Mouse (Mus musculus) megakaryocyte progenitor cell, adult 5-6 weeks (primary cell): ENCODE data around the gene Cplane1. TPM values are rescaled to one million over a fixed set of nuclear protein-coding genes. Genes with fewer than 3 reads are reported as not detected.
"Not testable (repeated sequence)": the region's sequence is repeated elsewhere in the genome, so short reads cannot be mapped to it uniquely, and the experiment has no call there.

Experiments
- ATAC-seq: replicated peaks from 2 replicates; pipeline ENCODE4 v1.8.0; 2016; ENCODE audit warnings: mild to moderate bottlenecking, moderate TSS enrichment, inconsistent platforms; ENCODE audit not compliant: poor library complexity
- total RNA-seq, 2 experiments: library from RNA; stranded (forward) in 1 of 2; stranded (reverse) in 1 of 2; fragments of 157-497, 149-512 nt in 1 of 2; fragments of 200-1000 nt in 1 of 2; gene quantifications; 2 replicates each; pipeline versions ENCODE4 v1.2.3 to v1.2.4; 2015 to 2017

Cplane1 gene
- 3.2 and 3.5 TPM in 2 replicates for total RNA-seq (2015)
- total RNA-seq (2017), result 2.5 TPM in 2 replicates

DNA sequence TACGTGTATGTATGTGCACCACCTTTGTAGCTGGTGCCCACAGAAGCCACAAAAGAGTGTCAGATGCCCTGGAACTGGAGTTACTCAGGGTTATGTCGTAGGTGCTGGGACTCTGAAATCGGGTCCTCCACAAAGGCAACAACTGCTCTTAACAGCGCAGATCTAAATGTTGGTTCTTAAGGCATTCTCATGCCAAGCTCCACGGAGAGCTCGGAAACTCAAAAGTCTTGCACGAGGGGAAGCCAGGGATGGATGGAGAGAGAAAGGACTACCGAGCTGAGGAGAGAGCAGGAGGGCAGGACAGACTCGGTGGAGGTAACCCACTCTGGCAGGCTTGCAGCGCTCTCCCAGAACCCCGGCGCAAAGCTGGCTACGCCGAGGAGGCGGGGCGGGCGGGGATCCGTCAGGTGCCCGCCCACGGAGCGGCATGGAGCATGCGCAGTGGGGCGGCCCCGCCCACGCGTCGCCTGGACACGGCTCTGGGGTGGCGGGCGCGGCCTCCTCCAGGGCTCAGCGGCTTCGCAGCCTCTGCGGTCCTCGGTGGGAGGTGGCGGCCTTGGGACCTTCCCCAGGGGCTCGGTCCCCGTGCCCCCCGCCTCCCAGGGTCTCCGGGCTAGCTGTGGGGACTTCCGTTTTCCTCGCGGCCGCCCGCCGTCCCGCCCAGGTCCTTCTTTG is at the start of gene Cplane1:
Gene Cplane1 (plus strand): TSS at position 516 of the 675 bp plus-strand sequence.
- peak; percentile 93 for ATAC-seq

DNA sequence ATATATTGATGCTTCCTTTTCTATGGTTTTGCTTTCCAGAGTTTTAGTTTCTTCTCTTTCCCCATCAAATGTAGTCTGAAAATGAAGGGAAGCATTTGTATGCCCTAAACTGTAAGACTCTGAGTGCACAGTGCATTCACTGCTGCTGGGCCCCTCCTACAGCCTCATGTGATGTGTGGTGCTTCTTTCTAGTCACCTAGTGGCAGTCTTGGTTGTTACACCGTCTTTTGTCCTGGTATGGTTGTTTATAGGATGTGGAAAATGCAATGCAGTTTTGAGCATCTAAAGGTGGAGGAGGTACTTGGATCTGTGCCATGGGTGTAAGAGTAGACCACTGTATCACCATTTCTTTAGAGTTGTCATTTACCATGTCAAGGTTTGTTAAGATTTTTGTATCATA is 39.6 kb upstream of the Cplane1 start:
- ATAC-seq, result peak; percentile 69

DNA sequence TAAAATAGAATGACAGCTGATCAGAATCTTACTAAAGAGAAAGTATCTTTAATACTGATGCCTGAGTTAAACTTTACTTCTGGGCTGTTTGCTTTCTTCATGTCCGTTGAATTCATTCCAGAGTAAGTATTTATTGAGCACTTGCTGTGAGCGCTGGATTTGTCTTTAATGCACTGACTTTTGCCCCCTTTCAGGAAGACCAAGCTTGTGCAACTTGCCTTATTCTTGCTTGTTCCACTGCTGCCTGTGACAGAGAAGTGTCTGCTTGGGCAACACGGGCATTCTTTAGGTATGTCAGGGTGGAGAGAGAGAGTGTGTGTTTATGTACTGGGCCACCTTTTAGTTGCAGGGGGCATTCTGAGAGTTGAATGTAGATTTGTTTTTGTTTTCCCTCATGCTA is 37.6 kb upstream of the Cplane1 start:
- no peak for ATAC-seq

DNA sequence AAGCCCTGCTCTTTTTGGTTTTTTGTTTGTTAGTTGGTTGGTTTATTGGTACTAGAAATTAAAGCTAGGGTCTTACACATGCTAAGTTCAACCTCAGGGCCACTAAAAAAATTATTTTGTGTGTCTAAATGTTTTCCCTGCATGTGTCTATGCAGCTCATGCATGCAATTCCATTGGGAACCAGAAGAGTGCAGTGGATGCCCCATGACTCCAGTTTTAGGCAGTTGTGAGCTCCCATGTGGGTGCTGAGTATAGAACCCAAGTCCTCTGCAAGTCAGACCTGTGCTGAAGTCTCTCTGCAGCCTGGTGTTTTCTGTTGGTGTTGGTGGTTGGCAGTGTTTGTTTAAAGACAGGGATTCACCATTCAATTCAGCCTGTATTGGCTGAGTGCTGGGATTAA is 37.1 kb upstream of the Cplane1 start:
- 0 out of 2 replicates have a peak, but pooled peaks have one; percentile 48 for ATAC-seq

DNA sequence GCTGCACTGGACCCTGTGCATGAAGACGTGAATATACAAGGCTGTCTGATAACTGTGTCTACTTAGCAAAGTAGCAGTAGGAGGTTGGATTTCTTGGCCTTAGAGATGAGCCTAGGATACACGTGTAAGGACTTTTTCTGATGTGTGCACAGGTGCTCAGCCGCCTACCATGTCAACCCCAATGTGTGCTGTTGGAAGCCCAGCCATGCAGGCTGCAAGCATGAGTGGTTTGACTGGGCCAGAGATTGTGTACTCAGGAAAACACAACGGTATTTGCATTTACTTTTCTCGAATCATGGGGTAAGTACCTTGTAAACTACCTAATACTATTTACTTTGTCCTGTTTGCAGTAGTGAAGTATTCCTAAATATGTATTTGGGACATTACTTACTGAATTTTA is 33.3 kb upstream of the Cplane1 start:
- ATAC-seq, result no peak

DNA sequence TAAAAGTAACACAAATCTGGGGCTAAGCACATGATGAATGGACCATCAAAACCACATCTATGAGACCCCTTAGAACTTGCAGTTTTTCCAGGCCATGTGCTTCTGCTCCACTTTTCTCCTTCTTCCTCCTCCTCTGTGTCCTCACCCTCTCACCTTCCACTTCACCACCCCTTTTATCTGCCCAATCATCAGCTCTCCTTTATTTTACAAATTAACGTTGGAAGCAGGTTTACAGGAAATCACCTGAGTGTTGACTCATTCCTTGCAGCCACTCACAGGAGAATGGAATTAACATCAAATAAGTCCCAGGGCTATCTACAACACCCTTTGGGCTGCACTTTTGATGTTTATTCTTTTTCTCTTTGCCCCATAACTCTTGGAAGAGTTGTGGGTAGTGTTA is 7.1 kb upstream of the Cplane1 start:
- ATAC-seq, result no peak

DNA sequence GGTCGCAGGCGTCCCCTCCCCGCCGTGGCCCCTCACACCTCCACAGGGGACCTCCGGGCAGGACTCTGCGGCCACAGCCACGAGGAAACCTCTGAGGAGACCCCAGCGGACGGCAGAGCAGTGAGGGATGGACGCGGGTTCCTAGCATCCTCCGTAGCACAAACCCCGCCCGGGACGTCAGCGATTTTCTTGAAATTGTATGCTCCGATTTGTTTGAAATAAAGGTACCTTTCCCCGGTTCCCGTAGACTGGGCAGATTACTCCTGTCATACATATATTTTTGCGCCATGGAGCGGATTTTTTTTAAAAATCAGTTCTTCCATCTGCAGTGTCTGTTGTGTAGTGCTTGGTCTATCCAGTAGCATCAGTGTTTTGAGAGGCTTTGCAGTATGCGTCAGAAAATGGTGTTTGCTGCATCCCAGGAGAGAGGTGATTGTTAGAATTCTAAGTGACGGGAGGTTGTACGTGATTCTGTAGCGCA is 400 bp downstream of the Cplane1 start:
- 0 out of 2 replicates have a peak, but pooled peaks have one; percentile 25 for ATAC-seq

DNA sequence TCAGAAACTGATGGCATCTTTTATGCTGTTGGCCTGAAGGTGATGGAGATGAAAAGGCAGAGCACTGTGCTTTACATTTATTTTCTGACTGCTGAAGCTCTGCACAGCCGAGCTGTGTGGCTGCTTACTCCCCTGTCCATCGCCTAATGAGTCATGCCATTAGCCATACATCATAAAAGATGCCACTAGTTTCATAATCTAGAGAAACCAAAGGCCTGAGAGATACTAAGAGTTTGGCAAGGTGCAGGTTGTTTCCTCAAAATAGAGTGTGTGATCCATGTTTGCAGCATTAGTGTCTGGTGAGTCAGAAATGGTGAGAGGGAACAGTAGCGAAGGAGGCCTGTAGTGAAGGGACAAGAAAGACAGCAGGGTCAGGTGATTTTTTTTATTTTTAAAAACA is 20.7 kb downstream of the Cplane1 start:
- no peak for ATAC-seq

DNA sequence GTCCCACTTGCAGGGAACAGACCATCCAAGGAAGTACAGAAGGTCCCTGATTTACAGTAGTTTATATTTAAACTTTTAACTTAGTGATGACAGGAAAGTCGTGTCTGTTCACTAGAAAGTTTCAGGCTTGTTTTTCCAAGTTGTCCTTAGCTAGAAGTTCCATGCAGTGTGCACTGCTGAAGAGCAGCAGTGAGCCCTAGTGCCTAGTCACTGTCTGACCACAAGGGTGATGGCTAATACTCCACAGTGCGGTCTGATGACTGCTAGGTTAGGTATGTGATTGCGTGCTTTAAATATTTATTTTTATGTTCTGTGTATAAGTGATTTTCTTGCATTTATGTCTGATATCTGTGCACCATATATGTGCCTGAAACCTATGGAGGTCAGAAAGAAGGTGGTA is 21.5 kb downstream of the Cplane1 start:
- ATAC-seq, result no peak

DNA sequence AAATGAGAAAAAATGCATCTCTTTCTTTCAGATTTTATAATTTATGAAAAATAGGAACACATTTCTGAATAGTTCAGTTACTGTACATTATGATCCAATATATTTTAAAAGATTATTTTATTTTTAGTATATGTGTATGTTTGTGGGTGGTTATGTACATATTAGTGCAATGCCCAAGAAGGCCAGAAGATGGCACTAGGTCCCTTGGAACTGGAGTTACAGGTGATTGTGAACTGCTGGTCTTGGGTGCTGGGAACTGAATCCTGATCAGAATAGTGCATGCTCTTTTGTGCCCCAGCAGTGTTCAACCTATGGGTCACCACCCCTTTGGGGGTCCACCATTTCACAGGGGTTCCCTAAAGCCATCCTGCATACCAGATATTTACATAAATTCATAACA is 31.4 kb downstream of the Cplane1 start:
- ATAC-seq, result peak; percentile 37; the same call in 1 of the 2 replicates

DNA sequence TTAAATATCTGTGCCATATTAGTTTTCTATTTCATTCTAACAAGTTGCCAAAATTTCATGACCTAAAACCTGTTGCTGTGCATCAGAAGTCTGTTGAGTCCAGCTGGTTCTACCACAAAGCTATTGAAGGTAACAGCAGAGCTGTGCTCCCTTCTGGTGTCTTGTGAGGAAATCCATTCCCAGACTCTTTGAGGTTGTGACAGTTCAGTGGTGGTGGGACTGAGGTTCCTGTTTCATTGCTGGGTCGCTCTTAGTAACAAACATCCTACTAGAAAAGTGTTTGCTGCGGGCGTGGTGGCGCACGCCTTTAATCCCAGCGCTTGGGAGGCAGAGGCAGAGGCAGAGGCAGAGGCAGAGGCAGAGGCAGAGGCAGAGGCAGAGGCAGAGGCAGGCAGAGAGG is 39.5 kb downstream of the Cplane1 start:
- peak; percentile 91 for ATAC-seq

DNA sequence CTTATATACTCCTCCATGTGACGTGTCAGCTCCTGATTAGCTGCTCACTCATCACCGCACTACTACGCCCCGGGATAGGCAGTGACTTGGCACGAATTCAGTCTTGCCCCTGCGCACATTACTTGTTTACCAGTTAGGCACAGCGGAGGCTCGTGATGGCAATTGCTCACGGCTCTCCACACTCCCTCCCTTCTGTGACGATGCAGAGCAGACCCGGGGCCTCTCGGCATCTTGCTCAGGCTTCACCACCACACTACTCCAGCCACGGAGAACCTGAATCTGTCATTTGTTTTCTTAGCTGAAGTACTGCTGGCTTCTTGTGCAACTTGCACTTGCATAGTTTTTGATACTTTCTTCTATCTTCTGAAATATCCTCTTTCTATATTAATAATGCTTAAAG is 45.9 kb downstream of the Cplane1 start:
- no peak for ATAC-seq

DNA sequence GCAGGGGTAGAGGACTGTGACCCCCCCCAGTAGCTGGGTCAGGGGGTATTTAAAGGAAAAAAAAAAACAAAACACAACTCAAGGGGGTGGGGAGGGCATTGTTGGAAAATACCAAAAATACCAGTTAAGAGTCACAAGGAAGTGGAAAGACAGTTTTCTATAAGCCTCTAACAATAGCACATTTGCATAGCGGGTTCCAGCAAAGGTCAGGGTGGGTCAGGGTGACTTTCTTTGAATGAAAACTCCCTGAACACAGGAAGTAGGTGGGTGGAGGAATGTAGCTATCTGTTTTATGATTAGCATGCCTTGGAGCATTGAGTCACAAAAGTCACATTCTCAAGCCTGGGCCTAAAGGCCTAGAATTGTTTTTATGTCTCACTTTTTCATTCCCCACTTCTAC is 65.3 kb downstream of the Cplane1 start:
- ATAC-seq, result not testable (repeated sequence)

DNA sequence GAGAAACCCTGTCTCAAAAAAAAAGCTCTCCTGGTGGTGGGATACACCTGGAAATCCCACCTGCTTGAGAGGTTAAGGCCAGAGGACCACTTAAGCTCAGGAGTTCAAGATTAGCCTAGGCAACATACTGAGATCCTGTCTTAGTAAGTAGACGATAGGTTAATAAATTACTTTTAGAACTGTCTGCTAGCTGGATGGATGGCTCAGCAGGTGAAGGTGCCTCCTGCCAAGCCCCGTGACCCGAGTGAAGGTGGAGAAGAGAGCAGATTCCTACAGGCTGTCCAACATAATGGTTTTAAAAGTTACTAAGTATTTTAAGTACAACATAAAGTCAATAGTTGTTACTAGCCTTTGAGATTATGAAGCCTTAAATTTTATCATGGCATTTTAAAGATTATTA is 97.0 kb downstream of the Cplane1 start:
- no peak for ATAC-seq

DNA sequence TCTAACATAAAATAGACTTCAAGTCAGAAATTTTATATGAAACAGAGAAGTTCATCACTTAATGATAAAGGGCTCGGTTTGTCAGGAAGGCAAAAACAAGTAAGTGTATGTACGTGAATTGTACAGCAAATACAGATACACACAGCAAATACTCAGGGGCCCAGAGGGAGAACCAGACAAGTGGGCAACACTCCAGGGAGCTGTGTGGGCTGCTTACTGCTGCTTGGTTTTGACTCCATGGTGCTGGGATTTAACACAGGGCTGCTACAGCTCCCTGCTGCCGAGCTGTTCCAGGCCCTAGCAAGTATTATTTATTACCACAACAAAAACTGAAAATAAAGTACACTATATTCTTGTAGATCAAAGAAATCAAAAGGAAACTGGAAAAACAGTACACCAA is 98.3 kb downstream of the Cplane1 start:
- ATAC-seq, result no peak

DNA sequence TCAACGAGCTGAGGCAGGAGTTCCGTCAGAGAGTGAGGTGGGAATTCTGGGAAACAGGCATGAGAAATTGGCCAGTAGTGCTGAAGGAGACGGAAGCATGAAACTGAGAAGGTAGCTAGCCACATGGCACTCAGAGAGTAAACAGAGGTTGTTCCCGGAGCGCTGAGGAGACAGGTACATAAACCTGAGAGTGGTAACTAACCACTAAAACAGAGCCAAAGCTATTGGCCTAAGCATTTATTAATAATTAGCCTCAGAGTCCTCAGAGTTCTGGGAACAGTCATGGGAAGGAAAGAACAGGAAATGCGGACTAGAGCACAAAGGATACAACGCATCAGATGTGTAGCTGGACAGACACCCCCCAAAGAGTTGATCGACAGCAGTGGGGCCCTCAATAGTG is 99.3 kb downstream of the Cplane1 start:
- no peak for ATAC-seq

DNA sequence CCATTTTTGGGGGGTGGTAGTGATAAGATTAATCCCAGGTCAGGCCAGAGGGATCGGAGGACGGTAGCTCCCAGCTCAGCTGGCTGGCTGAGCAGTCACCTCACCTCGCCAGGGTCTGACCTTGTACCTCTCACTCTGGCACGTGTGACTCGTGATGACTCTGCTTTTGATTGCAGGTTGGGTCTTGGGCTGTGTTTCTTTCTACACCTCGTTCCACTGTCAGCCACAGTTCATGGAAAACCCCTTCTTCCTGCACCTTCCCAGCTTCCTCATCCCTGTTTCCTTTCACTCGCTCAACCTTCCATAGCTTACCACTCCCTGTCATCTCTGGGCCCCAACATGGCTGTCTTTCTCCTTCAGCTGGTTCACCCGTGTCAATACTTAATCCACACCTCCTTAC is 103.0 kb downstream of the Cplane1 start:
- ATAC-seq, result no peak

DNA sequence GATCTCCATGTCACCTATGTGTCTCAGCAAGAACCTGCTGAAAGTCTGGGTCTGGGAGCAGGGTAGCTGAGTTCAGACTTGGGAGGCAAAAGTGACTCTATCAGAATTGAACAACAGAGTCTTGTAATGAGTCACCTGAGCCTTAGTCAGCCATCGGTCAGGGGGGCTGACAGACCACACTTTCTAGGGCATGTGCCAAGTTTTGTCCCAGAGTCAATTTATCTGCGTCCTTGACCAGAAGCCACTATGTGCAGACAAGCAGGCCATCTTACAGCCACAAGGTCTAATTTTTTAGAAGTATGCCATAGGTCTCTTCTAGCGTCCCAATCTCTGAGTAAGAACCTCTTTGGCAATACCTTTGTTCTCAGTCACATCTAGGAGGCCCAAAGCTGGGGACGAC is 109.0 kb downstream of the Cplane1 start:
- not testable (repeated sequence) for ATAC-seq

DNA sequence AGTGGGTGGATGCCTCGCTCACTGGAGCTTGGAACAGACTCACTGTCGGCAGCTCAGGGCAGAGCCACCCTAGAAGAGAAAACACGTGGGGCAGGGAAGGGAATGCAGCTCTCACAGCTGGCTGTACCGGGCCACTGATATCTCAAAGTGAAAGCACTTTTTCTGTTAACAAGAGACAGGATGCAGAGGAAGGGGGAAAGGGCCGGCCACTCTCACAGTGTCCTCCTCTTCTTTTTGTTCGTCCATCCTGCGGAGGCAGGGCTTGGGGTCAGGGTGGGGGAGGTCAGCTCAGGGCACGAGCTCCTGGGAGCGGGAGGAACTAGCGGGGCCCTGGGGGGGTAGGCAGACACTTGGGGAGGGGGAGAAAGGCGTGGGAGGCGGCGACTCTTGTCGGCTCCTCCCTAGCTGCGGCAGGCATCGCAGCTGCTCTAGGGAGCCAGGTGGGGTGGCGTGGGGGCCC is 110.4 kb downstream of the Cplane1 start:
- ATAC-seq, result peak; percentile 71

DNA sequence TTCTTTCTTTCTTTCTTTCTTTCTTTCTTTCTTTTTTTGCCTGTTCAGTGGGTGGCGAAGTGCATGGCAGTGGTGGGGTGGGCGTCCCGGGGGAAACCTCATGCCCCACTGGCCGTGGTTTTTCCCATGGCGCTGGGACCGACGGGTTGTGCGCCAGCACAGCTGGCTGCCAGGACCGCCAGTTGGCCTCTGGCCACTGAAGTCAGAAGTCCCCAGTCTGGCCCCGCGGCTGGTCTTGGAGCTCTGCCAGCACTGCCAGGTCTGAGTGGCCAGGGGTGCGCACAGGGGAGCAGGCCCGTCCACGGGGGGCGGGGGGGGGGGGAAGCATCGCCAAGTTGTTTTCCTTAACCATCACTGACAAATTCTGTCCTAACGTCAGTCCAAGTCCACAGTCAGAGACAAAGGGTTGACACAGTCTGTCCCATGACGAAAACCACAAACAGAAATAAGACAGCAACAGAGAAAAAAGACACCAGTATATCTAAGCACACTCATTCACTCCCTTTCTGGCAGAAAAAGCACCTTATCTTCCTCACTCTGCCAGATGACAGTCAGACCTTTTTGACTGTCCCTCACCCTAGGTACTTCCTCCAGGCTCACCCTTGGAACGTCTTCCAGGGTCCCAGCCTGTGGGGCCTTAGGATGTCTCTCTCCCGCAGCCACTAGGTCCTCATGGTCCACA is 111.2 kb downstream of the Cplane1 start:
- peak; percentile 37; the same call in 1 of the 2 replicates for ATAC-seq

DNA sequence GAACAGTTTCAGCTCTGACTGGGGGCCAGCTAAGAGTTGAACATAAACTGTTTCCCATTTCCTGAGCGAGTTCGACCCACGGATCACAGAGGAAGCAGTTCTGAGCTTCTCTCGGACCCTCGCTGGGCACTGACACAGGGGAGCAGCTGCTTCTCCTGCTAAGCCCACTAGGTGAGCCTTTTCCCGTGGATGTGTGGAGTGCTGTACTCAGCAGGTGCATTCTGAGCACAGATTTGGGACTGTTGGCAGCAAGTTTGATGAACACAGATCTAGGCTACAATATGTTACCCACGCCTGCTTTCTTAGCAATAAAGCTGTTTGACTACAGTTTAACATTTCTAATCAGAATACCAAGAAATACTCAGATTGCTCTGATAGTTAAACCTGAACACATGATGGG is 112.8 kb downstream of the Cplane1 start:
- ATAC-seq, result no peak

DNA sequence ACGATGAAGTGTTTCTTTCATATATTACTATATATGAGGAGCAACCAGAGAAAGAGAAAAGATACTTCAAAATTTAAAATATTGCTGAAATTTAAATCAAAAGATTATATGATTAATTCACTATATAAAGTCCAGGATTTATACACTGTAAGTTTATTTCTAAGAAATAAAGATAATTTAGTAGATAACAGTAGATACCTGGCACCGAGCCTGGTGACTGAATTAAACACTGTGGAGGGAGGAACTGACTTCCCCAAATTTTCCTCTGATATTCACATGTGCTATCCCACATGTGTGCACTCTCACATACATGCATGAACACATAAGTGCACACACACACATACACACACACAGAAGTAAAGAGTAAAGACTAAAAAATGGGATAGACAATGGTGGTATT is 113.2 kb downstream of the Cplane1 start:
- ATAC-seq, result no peak
